Mouse (Mus musculus) lung, embryonic 15.5 days (tissue): ENCODE data around the gene Metrn. TPM values are rescaled to one million over a fixed set of nuclear protein-coding genes. Genes with fewer than 3 reads are reported as not detected.

ENCODE experiments used
- ATAC-seq: fragments of 200-750 bp; cut with Nextera tagmentation; 2 replicates; pipeline ENCODE4 v1.8.0; 2017; ENCODE audit warnings: moderate number of reproducible peaks, borderline replicate concordance; ENCODE audit not compliant: low FRiP score, low TSS enrichment; ENCODE audit errors: extremely low read depth
- H3K27ac ChIP-seq: fragments of 300-500 bp; sonication (generic); 2 replicates; pipeline ENCODE4 v1.5.1; 2015; ENCODE audit warnings: moderate library complexity, mild to moderate bottlenecking, inconsistent platforms
- H3K27me3 ChIP-seq: fragments of 300-500 bp; sonication (generic); 2 replicates; pipeline ENCODE4 v1.6.1; 2015; ENCODE audit warnings: inconsistent platforms
- H3K36me3 ChIP-seq: fragments of 300-500 bp; sonication (generic); 2 replicates; pipeline ENCODE4 v1.6.1; 2015; ENCODE audit warnings: inconsistent platforms
- H3K4me1 ChIP-seq: fragments of 300-500 bp; sonication (generic); 2 replicates; pipeline ENCODE4 v1.6.1; 2015; ENCODE audit warnings: inconsistent platforms
- H3K4me2 ChIP-seq: fragments of 300-500 bp; sonication (generic); 2 replicates; pipeline ENCODE4 v1.6.1; 2015; ENCODE audit warnings: inconsistent platforms, mild to moderate bottlenecking, moderate library complexity
- H3K4me3 ChIP-seq: fragments of 300-500 bp; sonication (generic); 2 replicates; pipeline ENCODE4 v1.5.1; 2015; ENCODE audit warnings: mild to moderate bottlenecking, inconsistent platforms
- H3K9ac ChIP-seq: fragments of 300-500 bp; sonication (generic); 2 replicates; pipeline ENCODE4 v1.6.1; 2015; ENCODE audit warnings: inconsistent platforms
- H3K9me3 ChIP-seq: fragments of 300-500 bp; sonication (generic); 2 replicates; pipeline ENCODE4 v1.6.1; 2016; ENCODE audit warnings: inconsistent platforms
- WGBS: fragments of 180-500 bp; shearing (Covaris S2); methylation state at CpG from one replicate; pipeline ENCODE4 v1.1.7; 2015; 5-methylcytosine and 5-hydroxymethylcytosine counted together
- polyA plus RNA-seq: library from polyadenylated mRNA; unstranded; fragments of >200 nt; fragmentation: Nextera tagmentation; extraction: Ambion mirVana; gene quantifications from 2 replicates; pipeline ENCODE4 v1.2.1, GENCODE M21; 2015

Gene Metrn
- 56.9 and 59.8 TPM in 2 replicates for polyA plus RNA-seq

- H3K27ac ChIP-seq: 0 out of 2 replicates have a peak within 1 kb of the TSS, but pooled peaks have one; percentile 42
- no peaks in the 10 kb centered on the region for H3K9me3 ChIP-seq
- peak; percentile 82 for ATAC-seq
- H3K9ac ChIP-seq: peak within 1 kb of the TSS; percentile 70
- H3K27me3 ChIP-seq: no peaks in the 10 kb centered on the region
- H3K4me1 ChIP-seq: peaks cover 46% of the 10 kb centered on the region
- H3K4me2 ChIP-seq: peak within 1 kb of the TSS; percentile 97
- H3K36me3 ChIP-seq: no peaks in the 10 kb centered on the region
- under 1% methylated on average over 35 of the region's 35 CpGs for WGBS
- H3K4me3 ChIP-seq: peak within 1 kb of the TSS; percentile 82
These were observed at the start of gene Metrn for GRCm38 (mm10) chr17:25796951-25797369. Gene Metrn (minus strand): TSS chr17:25797136.

- Histone ChIP-seq H3K36me3 (peaks cover 42% of the 10 kb centered on the region), H3K9me3 (no peaks in the 10 kb centered on the region), H3K4me3 (peak within 1 kb of the TSS; percentile 77), H3K4me2 (peak within 1 kb of the TSS; percentile 82), H3K27ac (peak within 1 kb of the TSS; percentile 80), H3K9ac (peak within 1 kb of the TSS; percentile 78), H3K27me3 (no peaks in the 10 kb centered on the region), H3K4me1 (peaks cover 15% of the 10 kb centered on the region)
- ATAC-seq: peak; percentile 94
- WGBS: under 1% methylated on average over 21 of the region's 21 CpGs
These were observed 47.5 kb upstream of the Metrn start, which contains the start of gene Rhot2 for GRCm38 (mm10) chr17:25844396-25844901. Gene Rhot2 (minus strand): TSS chr17:25844851.

GRCm38 (mm10) chr17:25843636-25844395 is 46.9 kb upstream of the Metrn start:
- WGBS: 1% methylated on average over 38 of the region's 38 CpGs
- Histone ChIP-seq H3K36me3 (peaks cover 46% of the 10 kb centered on the region), H3K4me1 (peaks cover 15% of the 10 kb centered on the region), H3K27ac (peak overlapping the region; percentile 80), H3K4me3 (peak overlapping the region; percentile 77), H3K4me2 (peak overlapping the region; percentile 82), H3K9me3 (no peaks in the 10 kb centered on the region), H3K27me3 (no peaks in the 10 kb centered on the region), H3K9ac (peak overlapping the region; percentile 78)
- ATAC-seq: no peak; the same call in 1 of the 2 replicates

- H3K9ac ChIP-seq: no peak overlapping the region
- H3K27me3 ChIP-seq: no peaks in the 10 kb centered on the region
- 94% methylated on average over 4 of the region's 4 CpGs for WGBS
- ATAC-seq: no peak
- H3K4me3 ChIP-seq: peak overlapping the region; percentile 77
- H3K36me3 ChIP-seq: peaks cover 48% of the 10 kb centered on the region
- H3K9me3 ChIP-seq: no peaks in the 10 kb centered on the region
- H3K27ac ChIP-seq: no peak overlapping the region
- H3K4me2 ChIP-seq: peak overlapping the region; percentile 82
- peaks cover 15% of the 10 kb centered on the region for H3K4me1 ChIP-seq
These were observed 46.2 kb upstream of the Metrn start for GRCm38 (mm10) chr17:25843122-25843521.

GRCm38 (mm10) chr17:25842509-25842908 is 45.6 kb upstream of the Metrn start:
- Histone ChIP-seq H3K27ac (no peak overlapping the region), H3K4me2 (no peak overlapping the region), H3K9ac (no peak overlapping the region), H3K4me3 (no peak overlapping the region), H3K36me3 (peaks cover 48% of the 10 kb centered on the region), H3K4me1 (peaks cover 15% of the 10 kb centered on the region), H3K27me3 (no peaks in the 10 kb centered on the region), H3K9me3 (no peaks in the 10 kb centered on the region)
- ATAC-seq: no peak
- 75% methylated on average over 3 of the region's 3 CpGs for WGBS

DNA sequence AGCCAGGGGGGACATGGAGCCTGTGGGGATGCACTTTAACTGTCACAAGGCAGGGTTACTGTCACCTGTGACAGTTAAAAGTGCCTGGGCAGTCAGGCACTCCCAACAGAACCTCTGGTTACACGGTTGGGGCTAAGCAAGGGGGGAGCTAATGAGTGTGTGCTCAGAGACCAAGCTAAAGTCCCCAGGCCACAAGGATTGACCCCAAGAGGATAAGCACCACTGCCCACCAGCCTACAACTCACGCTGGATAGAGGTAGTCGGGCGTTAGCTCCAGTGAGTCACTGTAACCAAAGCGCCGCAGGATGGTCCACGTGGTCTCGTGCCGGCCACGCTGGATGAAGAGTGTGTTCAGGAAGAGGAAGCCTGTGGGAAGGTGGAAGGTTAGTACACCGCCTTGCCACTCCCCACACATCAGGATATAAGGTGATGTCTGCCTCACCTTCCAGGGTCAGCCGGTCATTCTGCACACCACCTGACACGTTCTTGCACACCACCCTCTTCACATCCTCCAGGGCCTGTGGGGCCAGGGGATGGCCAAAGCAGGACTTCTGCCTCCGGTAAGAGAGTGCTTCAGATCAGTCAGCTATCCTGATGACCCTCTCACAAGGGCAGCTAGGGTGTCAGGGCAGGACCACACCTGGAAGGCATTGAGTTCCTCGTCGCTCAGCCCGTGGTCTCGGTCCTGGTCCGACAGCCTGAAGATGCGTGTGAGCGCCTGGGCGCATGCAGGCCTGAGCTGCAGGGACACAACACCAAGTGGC is 44.4 kb upstream of the Metrn start, which contains the start of gene Gm20683:
Gene Gm20683, minus strand, starts transcription at position 647 of the 764 bp plus-strand sequence.
- 90% methylated on average over 22 of the region's 22 CpGs for WGBS
- H3K27ac ChIP-seq: no peak within 1 kb of the TSS
- H3K4me2 ChIP-seq: no peak within 1 kb of the TSS
- no peak within 1 kb of the TSS for H3K4me3 ChIP-seq
- no peak for ATAC-seq
- H3K27me3 ChIP-seq: no peaks in the 10 kb centered on the region
- H3K36me3 ChIP-seq: peaks cover 40% of the 10 kb centered on the region
- H3K4me1 ChIP-seq: peaks cover 27% of the 10 kb centered on the region
- no peak within 1 kb of the TSS for H3K9ac ChIP-seq
- no peaks in the 10 kb centered on the region for H3K9me3 ChIP-seq

DNA sequence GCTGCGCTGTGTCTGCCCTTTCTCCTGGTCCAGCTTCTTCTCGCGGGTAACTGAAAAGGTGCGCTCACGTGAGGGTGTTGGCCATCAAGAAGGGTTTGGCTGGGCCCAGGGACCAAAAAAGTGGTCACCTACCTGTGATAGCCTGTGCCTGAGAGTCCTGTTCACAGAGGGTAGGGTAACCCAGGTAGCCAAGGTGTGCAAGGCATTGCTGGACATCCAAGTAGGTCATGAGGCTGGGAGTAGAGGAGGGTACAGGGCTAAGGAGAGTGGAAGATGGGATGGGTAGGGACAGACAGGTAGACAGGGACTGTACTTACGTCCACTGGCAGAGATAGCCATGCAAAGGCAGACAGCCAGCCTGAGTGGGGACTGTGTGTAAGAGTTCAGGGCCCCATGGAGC is 43.6 kb upstream of the Metrn start:
- H3K9ac ChIP-seq: no peak overlapping the region
- peaks cover 34% of the 10 kb centered on the region for H3K4me1 ChIP-seq
- H3K9me3 ChIP-seq: no peaks in the 10 kb centered on the region
- no peak overlapping the region for H3K4me2 ChIP-seq
- ATAC-seq: no peak
- no peaks in the 10 kb centered on the region for H3K27me3 ChIP-seq
- WGBS: 96% methylated on average over 6 of the region's 6 CpGs
- no peak overlapping the region for H3K4me3 ChIP-seq
- no peak overlapping the region for H3K27ac ChIP-seq
- peaks cover 40% of the 10 kb centered on the region for H3K36me3 ChIP-seq

DNA sequence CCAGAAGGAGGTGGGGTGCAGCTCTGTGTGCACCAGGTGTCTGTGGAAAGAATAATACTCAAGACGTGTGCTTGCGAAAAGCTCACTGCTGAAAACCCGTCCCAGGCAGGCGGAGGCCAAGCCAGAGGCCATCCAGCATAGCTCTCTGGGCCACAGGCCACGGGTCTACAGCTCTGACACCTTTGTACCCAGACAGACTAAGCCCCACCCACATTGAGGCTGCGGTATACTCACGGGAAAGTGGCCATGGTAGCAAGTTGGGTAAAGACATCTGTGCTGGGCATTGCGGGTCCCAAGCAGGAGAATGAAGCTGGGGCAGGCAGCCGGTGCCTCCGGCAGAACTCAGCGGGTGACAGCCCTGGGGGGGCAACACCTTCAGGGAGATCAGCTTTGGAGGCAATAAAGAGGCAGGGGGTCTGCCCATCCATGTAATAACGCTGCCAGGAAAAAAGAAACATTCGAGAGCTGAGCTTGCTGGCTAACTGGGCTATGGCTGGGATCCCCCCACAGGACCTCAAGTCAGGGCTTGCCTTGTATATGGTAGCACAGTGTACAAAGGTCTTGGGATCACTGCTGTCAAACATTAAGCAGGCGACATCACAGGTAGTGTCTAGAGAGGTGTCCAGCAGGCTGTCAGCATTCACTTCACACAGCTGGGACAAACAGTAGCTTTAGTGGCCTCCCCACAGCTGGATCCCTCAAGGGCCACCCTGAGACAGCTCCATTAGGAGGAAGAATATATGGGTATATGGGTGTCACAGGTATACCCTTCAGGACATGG is 42.7 kb upstream of the Metrn start:
- Histone ChIP-seq H3K9ac (no peak overlapping the region), H3K27me3 (no peaks in the 10 kb centered on the region), H3K36me3 (peaks cover 40% of the 10 kb centered on the region), H3K9me3 (no peaks in the 10 kb centered on the region), H3K27ac (no peak overlapping the region), H3K4me2 (no peak overlapping the region), H3K4me1 (peaks cover 40% of the 10 kb centered on the region), H3K4me3 (no peak overlapping the region)
- ATAC-seq: no peak
- 81% methylated on average over 14 of the region's 14 CpGs for WGBS

GRCm38 (mm10) chr17:25838904-25839303 is 42.0 kb upstream of the Metrn start:
- H3K9ac ChIP-seq: no peak overlapping the region
- H3K27me3 ChIP-seq: no peaks in the 10 kb centered on the region
- no peak overlapping the region for H3K4me2 ChIP-seq
- no peak overlapping the region for H3K27ac ChIP-seq
- no peaks in the 10 kb centered on the region for H3K9me3 ChIP-seq
- 77% methylated on average over 4 of the region's 4 CpGs for WGBS
- H3K4me3 ChIP-seq: no peak overlapping the region
- peaks cover 40% of the 10 kb centered on the region for H3K36me3 ChIP-seq
- peaks cover 46% of the 10 kb centered on the region for H3K4me1 ChIP-seq
- ATAC-seq: no peak

DNA sequence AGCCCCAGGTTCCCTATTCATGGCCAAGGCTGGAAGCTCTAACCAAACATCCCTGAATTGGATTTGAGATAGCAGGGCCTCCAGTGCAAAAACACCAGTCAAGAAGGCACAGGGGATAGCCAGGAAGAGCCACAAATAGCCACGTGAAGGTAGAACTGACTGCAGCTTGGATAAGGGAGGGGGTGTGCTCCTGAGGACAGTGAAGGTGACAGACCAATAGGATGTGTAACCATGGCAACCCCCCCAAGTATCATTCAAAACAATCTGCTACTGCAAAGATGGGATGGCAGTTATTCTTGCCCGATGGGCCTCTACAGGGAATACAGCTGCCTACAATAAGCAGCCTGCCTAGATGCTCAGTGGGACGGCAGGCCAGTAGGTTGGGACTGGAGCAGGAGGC is 40.6 kb upstream of the Metrn start:
- WGBS: 41% methylated on average over 3 of the region's 3 CpGs
- peak overlapping the region; percentile 76 for H3K4me2 ChIP-seq
- peaks cover 39% of the 10 kb centered on the region for H3K36me3 ChIP-seq
- H3K27ac ChIP-seq: no peak overlapping the region
- no peak for ATAC-seq
- H3K9ac ChIP-seq: no peak overlapping the region
- peaks cover 39% of the 10 kb centered on the region for H3K4me1 ChIP-seq
- H3K4me3 ChIP-seq: peak overlapping the region; percentile 31; the same call in 1 of the 2 replicates
- no peaks in the 10 kb centered on the region for H3K27me3 ChIP-seq
- no peaks in the 10 kb centered on the region for H3K9me3 ChIP-seq

DNA sequence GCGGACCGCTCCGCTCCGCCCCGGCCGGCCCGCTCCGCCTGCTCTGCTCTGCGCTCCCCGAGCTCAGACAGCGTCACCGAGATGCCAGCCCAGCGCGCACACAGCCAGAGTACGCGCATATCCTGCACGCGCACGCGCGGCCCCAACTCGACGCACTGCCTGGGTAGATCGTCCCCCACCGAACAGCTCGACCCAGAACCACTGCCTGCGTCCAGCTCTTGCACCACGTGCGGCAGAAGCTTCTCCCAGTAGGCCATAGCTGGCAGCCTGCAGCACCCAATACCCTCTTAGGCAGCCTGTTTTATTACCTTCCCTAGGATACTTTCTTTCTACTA is 40.1 kb upstream of the Metrn start, which contains the start of gene Rhbdl1:
Gene Rhbdl1, minus strand, starts transcription at position 220 of the 335 bp plus-strand sequence.
- H3K9ac ChIP-seq: peak within 1 kb of the TSS; percentile 49
- under 1% methylated on average over 29 of the region's 29 CpGs for WGBS

More for the DNA sequence above, 40.1 kb upstream of the Metrn start, which contains the start of gene Rhbdl1:
- no peak for ATAC-seq
- H3K36me3 ChIP-seq: peaks cover 34% of the 10 kb centered on the region
- H3K27me3 ChIP-seq: no peaks in the 10 kb centered on the region
- H3K4me1 ChIP-seq: peaks cover 40% of the 10 kb centered on the region
- 0 out of 2 replicates have a peak within 1 kb of the TSS, but pooled peaks have one; percentile 21 for H3K27ac ChIP-seq
- H3K9me3 ChIP-seq: no peaks in the 10 kb centered on the region
- peak within 1 kb of the TSS; percentile 31 for H3K4me3 ChIP-seq
- H3K4me2 ChIP-seq: peak within 1 kb of the TSS; percentile 76
